Mouse (Mus musculus) neural tube, embryonic 14.5 days (tissue): ENCODE results near the gene Dab2ip. TPM values are rescaled to one million over a fixed set of nuclear protein-coding genes. Genes with fewer than 3 reads are reported as not detected.
A peak's percentile ranks its signal among the peaks of the same experiment; 100 is the strongest.

Experiments used
- ATAC-seq: fragments of 200-750 bp; cut with Nextera tagmentation; 2 replicates; pipeline ENCODE4 v1.8.0; 2017; ENCODE audit warnings: low read depth, mild to moderate bottlenecking, moderate TSS enrichment, moderate library complexity
- H3K27ac ChIP-seq: fragments of 300-500 bp; sonication (generic); 2 replicates; pipeline ENCODE4 v1.5.1; 2014; ENCODE audit warnings: low read depth, mild to moderate bottlenecking, control low read depth, low read length, moderate library complexity, mixed read lengths
- H3K27me3 ChIP-seq: fragments of 300-500 bp; sonication (generic); 2 replicates; pipeline ENCODE4 v1.6.1; 2014; ENCODE audit warnings: low read length; ENCODE audit not compliant: control insufficient read depth, insufficient read depth
- H3K36me3 ChIP-seq: fragments of 300-500 bp; sonication (generic); 2 replicates; pipeline ENCODE4 v1.6.1; 2014; ENCODE audit warnings: low read length, mixed read lengths; ENCODE audit not compliant: control insufficient read depth, insufficient read depth
- H3K4me1 ChIP-seq: fragments of 300-500 bp; sonication (generic); 2 replicates; pipeline ENCODE4 v1.6.1; 2014; ENCODE audit warnings: low read length; ENCODE audit not compliant: control insufficient read depth, insufficient read depth
- H3K4me2 ChIP-seq: fragments of 300-500 bp; sonication (generic); 2 replicates; pipeline ENCODE4 v1.6.1; 2014; ENCODE audit warnings: mild to moderate bottlenecking, low read depth, low read length, control low read depth
- H3K4me3 ChIP-seq: fragments of 300-500 bp; sonication (generic); 2 replicates; pipeline ENCODE4 v1.5.1; 2014; ENCODE audit warnings: low read depth, low read length, control low read depth, mixed read lengths
- H3K9ac ChIP-seq: fragments of 300-500 bp; sonication (generic); replicated peaks from 2 replicates; pipeline ENCODE4 v1.6.1; 2014; ENCODE audit warnings: low read depth, mild to moderate bottlenecking, control low read depth, low read length, mixed read lengths
- H3K9me3 ChIP-seq: fragments of 300-500 bp; sonication (generic); 2 replicates; pipeline ENCODE4 v1.6.1; 2016; ENCODE audit warnings: low read length; ENCODE audit not compliant: control insufficient read depth
- WGBS: fragments of 180-500 bp; shearing (Covaris S2); extraction: QIAGEN DNeasy Blood & Tissue Kit; methylation state at CpG from one replicate; pipeline ENCODE4 v1.1.7; 2014; 5-methylcytosine and 5-hydroxymethylcytosine counted together
- polyA plus RNA-seq: library from polyadenylated mRNA; unstranded; fragments of >200 nt; fragmentation: Nextera tagmentation; extraction: Ambion mirVana; gene quantifications from 2 replicates; pipeline ENCODE4 v1.2.1, GENCODE M21; 2014

Dab2ip gene
- polyA plus RNA-seq, 1 experiment from 2014 or later: 48.5 TPM

- no peaks in the 10 kb centered on the region for H3K27me3 ChIP-seq
- 49% methylated on average over 4 of the region's 4 CpGs for WGBS
- H3K9me3 ChIP-seq: no peaks in the 10 kb centered on the region
- peaks cover 12% of the 10 kb centered on the region; the same call in 1 of the 2 replicates for H3K4me1 ChIP-seq
- peak; percentile 18; the same call in 1 of the 2 replicates for ATAC-seq
- H3K4me2 ChIP-seq: no peak overlapping the region
- no peak overlapping the region for H3K27ac ChIP-seq
- H3K4me3 ChIP-seq: no peak overlapping the region
- H3K9ac ChIP-seq: no peak overlapping the region
- H3K36me3 ChIP-seq: no peaks in the 10 kb centered on the region
Observed at GRCm38 (mm10) chr2:35768538-35769238, 210.6 kb downstream of the Dab2ip start.

GRCm38 (mm10) chr2:35769398-35769797, 211.3 kb downstream of the Dab2ip start:
- H3K4me2 ChIP-seq: no peak overlapping the region
- no peak for ATAC-seq
- WGBS: 82% methylated on average over 12 of the region's 12 CpGs

GRCm38 (mm10) chr2:35770541-35770940, 212.5 kb downstream of the Dab2ip start:
- Histone ChIP-seq H3K4me2 (no peak overlapping the region), H3K4me3 (no peak overlapping the region), H3K27me3 (no peaks in the 10 kb centered on the region), H3K27ac (no peak overlapping the region), H3K9me3 (no peaks in the 10 kb centered on the region), H3K4me1 (peaks cover 12% of the 10 kb centered on the region; the same call in 1 of the 2 replicates), H3K36me3 (no peaks in the 10 kb centered on the region), H3K9ac (no peak overlapping the region)
- WGBS: 93% methylated on average over 2 of the region's 2 CpGs
- no peak for ATAC-seq

More at GRCm38 (mm10) chr2:35769398-35769797, 211.3 kb downstream of the Dab2ip start:
- Histone ChIP-seq H3K27ac (no peak overlapping the region), H3K27me3 (no peaks in the 10 kb centered on the region), H3K4me3 (no peak overlapping the region), H3K36me3 (no peaks in the 10 kb centered on the region), H3K9me3 (no peaks in the 10 kb centered on the region), H3K4me1 (peaks cover 12% of the 10 kb centered on the region; the same call in 1 of the 2 replicates), H3K9ac (no peak overlapping the region)

GRCm38 (mm10) chr2:35775651-35776055, 217.6 kb downstream of the Dab2ip start:
- ATAC-seq: no peak
- WGBS: 61% methylated on average over 5 of the region's 5 CpGs
- Histone ChIP-seq H3K4me3 (no peak overlapping the region), H3K27ac (no peak overlapping the region), H3K27me3 (no peaks in the 10 kb centered on the region), H3K4me1 (no peaks in the 10 kb centered on the region), H3K36me3 (no peaks in the 10 kb centered on the region), H3K4me2 (no peak overlapping the region), H3K9ac (no peak overlapping the region), H3K9me3 (no peaks in the 10 kb centered on the region)

GRCm38 (mm10) chr2:35776935-35777334, 218.9 kb downstream of the Dab2ip start:
- no peaks in the 10 kb centered on the region for H3K4me1 ChIP-seq
- H3K36me3 ChIP-seq: no peaks in the 10 kb centered on the region
- 90% methylated on average over 9 of the region's 9 CpGs for WGBS
- no peak overlapping the region for H3K9ac ChIP-seq
- no peak overlapping the region for H3K4me3 ChIP-seq
- ATAC-seq: no peak
- H3K27ac ChIP-seq: no peak overlapping the region
- no peak overlapping the region for H3K4me2 ChIP-seq
- H3K27me3 ChIP-seq: no peaks in the 10 kb centered on the region
- no peaks in the 10 kb centered on the region for H3K9me3 ChIP-seq

- no peaks in the 10 kb centered on the region for H3K4me1 ChIP-seq
- ATAC-seq: no peak
- H3K36me3 ChIP-seq: no peaks in the 10 kb centered on the region
- no peak overlapping the region for H3K4me3 ChIP-seq
- H3K27me3 ChIP-seq: no peaks in the 10 kb centered on the region
- 88% methylated on average over 5 of the region's 5 CpGs for WGBS
- no peak overlapping the region for H3K27ac ChIP-seq
- H3K9ac ChIP-seq: no peak overlapping the region
- no peak overlapping the region for H3K4me2 ChIP-seq
- H3K9me3 ChIP-seq: no peaks in the 10 kb centered on the region
Observed at GRCm38 (mm10) chr2:35779266-35779665, 221.2 kb downstream of the Dab2ip start.

Other genes with a start within 250 kb of the Dab2ip start
- gene Stom, start 221.3 kb upstream of the Dab2ip start, polyA plus RNA-seq: 14.2 and 20.8 TPM in 2 replicates
- not detected in 2 replicates for gene 4930568D16Rik, start 190.5 kb upstream of the Dab2ip start, polyA plus RNA-seq
- gene 4930402F06Rik, start 161.1 kb upstream of the Dab2ip start, polyA plus RNA-seq: not detected in 2 replicates
- 5.3 and 8.9 TPM in 2 replicates for gene Ggta1, start 95.0 kb upstream of the Dab2ip start, polyA plus RNA-seq